Mouse (Mus musculus) layer of hippocampus, postnatal 10 days (tissue): ENCODE data around the gene Pfkfb2. TPM values are rescaled to one million over a fixed set of nuclear protein-coding genes. Genes with fewer than 3 reads are reported as not detected.

Experiments used
- DNase-seq, 2 experiments: peaks; one replicate each; pipeline ENCODE4 v3.0.0; 2021; ENCODE audit warnings: low spot score in 2 of 2
- long read RNA-seq: library from polyadenylated mRNA; stranded (forward); transcript quantifications from one replicate; pipeline ENCODE4 v2.0.0, GENCODE M21; 2023
- total RNA-seq, 2 experiments: library from RNA; stranded (reverse); gene quantifications; 2 replicates each; pipeline ENCODE4 v1.2.3; 2021

The Pfkfb2 gene
- 10 to 100 TPM; 49.8 to 51.9 TPM for total RNA-seq
- long read RNA-seq, partial matches to known transcripts = 4 of 20 reads
- long read RNA-seq, other reads (novel, unspliced or antisense) = 14 of 20 reads

DNA sequence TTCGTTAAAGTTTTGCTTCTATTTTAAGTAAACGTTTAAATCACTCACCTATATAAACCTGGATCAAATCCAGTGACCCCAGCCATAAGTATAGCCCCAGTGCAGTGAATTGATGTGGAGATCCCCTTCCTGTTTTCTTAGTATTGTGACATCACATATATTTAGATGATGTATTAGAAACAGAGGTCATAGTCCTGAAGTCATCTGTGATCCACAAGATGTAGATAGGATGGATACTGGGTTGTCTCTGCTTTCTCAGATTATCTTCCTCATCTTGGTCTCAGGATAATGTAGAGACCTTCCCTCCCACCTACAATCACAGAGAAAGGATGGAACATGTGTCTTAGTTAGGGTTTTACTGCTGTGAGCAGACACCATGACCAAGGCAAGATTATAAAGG lies at the start of gene Pfkfb2:
Gene Pfkfb2, minus strand, starts transcription at position 101 of the 400 bp plus-strand sequence.
- no peak for DNase-seq

GRCm38 (mm10) chr1:130776645-130777044 lies 47.6 kb upstream of the Pfkfb2 start:
- DNase-seq = no peak

DNA sequence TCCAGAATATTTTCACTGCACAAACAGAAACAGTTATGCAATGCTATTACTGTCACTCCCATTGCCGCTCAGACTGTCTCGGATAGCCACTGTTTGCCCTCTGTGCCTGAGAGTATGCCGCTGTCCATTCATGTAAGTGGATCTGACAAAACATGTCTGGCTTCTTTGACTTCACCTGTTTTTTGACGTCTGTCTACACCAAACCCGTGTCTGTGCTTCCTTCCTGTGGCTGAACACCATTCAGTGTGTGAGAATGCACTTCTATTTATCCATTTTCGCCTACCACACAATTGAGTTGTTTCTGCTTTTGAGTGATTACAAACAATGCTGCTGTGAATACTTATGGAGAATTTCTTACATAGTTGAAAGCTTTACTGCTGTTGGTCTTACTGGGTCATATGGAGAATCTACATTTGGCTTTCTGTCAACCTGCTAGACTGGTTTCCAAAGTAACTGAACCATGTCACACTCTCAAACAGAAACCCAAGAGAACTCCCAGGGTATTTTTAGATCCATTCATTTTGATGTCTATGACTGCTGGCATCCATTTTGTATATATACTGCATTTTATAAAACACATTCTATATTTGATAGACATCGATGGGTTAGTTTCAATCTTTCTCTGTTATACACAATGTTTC lies 46.8 kb upstream of the Pfkfb2 start:
- DNase-seq = no peak

GRCm38 (mm10) chr1:130775234-130775633 lies 46.2 kb upstream of the Pfkfb2 start:
- DNase-seq = no peak

- DNase-seq = no peak
Measured at GRCm38 (mm10) chr1:130770981-130771494, 42.0 kb upstream of the Pfkfb2 start.

- DNase-seq = no peak
Measured at GRCm38 (mm10) chr1:130770487-130770886, 41.4 kb upstream of the Pfkfb2 start.

DNA sequence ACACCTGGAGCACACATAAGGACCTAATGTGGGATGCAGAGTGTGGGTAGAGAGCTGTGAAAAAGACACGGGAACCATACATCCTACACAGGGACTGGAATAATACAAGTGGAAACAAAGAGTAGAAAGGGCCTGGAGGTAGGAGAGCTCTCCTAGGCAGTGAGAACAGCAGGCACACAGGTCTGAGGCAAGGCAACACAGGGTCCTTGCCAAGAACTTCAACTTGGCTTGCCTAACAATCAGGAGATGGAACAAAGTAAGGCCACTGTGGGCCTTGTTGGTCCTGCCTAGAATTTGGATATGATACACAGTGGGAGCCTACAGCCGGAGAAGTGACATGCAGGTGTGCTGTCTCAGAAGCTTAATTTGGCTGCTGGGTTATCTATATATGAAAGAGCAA lies 40.9 kb upstream of the Pfkfb2 start:
- no peak for DNase-seq

GRCm38 (mm10) chr1:130767066-130767465 lies 38.0 kb upstream of the Pfkfb2 start:
- DNase-seq = no peak

DNA sequence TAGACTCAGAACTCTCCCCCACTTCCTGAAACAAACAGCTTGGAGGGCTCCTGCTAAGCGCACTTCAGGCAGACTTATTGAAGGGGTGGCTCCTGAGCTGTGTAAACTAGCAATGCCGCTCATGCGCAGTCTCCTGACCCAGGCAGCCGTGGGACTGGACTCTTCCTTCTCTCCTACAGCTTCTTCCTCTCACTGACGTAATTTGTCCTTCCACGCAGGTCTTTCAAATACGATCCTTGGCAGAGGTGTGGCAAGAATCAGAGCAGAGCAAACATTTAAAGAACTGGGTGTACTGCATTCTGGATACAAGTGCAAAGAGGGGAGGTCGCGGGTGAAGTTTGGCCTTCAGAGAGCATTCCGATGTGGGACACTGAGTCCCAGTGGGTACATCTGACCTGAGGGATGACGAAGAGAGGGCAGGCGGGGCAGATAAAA lies 35.0 kb upstream of the Pfkfb2 start:
- DNase-seq = no peak

DNA sequence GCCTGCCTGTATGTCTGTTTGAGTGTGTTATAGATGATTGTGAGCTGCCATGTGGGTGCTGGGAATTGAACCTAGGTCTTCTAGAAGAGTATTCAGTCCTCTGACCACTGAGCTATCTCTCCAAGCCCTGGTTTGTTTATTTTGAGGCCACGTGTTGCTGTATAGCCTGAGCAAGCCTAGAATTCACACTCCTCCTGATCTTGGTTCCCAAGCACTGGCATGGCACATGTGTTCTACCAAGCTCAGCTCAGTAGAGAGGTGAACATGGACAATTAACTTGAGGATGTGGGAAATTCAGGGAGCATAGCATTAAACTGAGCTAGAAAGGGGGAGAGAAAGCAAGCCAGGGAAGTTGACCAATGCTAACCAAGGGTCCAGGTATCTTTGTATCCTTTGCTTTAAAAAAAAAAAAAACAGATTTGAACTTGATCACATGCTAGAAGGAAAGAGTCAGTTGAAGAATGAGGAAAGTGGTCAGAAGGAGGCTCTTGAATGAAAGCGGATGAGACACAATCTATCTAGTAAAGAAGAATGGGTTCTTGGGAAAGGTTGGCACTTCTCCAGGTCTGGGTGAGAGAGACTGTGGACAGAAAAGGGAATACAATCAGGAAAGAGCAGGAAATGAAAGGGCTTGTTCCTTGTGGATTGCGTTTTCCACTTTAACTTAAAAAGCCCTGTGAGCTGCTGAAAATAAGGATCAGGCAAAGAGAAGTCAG lies 33.1 kb upstream of the Pfkfb2 start:
- DNase-seq = no peak

GRCm38 (mm10) chr1:130761597-130761996 lies 32.5 kb upstream of the Pfkfb2 start:
- no peak for DNase-seq

- no peak for DNase-seq
Measured at GRCm38 (mm10) chr1:130759689-130760088, 30.6 kb upstream of the Pfkfb2 start.

DNA sequence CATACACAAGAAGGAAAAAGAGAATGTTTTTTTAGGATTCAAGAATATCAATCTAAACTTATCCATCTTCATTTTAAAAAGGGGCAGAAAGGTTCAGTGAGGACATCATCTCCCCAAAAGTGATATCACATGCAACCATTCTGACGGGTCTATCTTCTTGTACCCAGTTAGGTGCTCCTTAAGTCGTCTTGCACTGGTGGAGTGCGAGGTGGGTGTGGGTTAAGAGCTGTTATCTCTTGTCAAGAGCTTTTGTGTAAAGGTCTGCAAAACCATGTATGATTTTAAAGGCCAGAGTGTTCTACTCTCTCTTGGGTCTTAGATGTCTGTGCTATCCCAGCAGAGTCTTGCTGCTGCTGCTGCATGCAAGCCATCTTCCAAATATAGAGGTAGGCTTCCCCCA lies 17.8 kb upstream of the Pfkfb2 start:
- DNase-seq = no peak

DNA sequence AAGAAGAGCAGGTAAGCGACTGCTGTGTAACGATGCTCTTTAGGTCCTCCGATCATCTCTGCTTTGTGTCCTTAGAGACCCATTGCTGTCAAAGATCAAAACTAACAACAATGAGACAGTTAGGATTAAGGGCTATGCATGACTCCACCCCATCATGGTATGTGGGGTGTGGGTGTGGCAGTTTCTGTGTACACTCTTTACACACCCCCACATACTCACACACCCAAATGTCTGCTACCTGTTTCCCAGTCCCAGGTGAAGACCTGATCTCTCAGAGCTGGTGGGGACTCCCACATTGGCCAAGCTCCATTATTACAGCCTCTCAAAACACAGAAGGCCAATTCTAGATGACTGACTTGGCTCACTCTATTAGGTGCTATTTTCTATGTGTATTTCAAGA lies 16.5 kb upstream of the Pfkfb2 start:
- no peak for DNase-seq

GRCm38 (mm10) chr1:130744961-130745360 lies 15.9 kb upstream of the Pfkfb2 start:
- DNase-seq = no peak

GRCm38 (mm10) chr1:130744217-130744616 lies 15.2 kb upstream of the Pfkfb2 start:
- no peak for DNase-seq

DNA sequence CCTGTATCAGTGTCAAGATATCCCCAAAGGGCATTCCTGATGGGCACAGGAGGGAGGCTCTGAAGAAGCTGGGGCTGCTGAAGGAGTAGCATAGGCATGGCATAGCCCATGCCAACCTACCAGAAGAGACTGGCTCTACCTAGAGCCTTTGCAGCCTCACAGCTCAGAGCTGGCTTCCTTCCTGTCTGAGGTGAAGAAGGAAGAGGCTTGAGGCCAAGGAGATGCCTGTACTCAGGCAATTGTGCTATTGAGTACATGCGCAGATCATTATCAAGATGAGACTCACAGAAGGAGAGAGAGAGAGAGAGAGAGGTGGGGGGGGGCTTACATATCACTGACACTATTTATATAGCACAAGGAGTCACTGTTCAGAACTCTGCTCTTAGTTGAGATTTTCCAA lies 14.7 kb upstream of the Pfkfb2 start:
- no peak for DNase-seq

DNA sequence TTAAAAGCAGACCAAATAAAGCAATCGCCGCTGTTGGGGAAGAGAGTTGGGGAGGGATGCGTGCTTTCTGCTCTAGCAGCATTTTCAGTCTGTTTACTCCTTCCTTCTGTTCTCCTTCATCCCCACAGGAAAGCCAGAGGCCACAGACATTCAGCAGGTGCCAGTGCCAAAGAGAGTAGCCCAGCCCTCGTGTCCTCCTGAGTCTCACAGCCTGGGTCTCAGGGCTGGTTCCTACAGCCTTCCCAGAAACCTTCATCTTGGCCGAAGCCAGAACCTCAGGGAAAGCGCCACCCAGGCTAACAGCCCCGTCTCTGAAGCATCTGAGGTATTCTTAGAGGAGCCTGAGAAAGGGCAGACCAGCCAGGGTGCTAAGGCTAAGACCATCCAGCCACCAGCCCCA lies 13.1 kb upstream of the Pfkfb2 start:
- DNase-seq = no peak

GRCm38 (mm10) chr1:130740781-130741720 lies 12.0 kb upstream of the Pfkfb2 start:
- peak; percentile 41 to 59 for DNase-seq

GRCm38 (mm10) chr1:130740227-130740648 lies 11.2 kb upstream of the Pfkfb2 start:
- DNase-seq = peak; percentile 17 to 31

DNA sequence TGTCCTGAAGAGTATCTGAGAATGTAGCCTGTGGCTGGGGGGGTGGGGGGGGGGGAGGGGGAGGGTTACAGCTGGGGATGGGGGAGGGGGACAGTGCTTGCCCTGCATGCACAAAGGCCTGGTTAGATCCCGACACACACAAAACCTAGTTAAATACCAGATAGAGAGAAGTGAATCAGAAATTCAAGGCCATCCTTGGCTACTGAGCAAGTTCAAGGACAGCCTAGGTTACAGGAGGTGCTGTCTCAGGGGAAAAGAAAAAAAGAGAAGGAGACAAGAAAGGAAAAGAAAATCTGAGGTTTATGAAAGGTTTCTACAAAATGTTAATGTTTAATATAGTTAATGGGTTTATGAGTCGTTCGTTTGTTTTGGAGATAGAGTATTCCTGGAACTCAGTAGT lies 10.6 kb upstream of the Pfkfb2 start:
- no peak for DNase-seq
